8 mouse cellular contexts compared by ENCODE assay signal in genomic region chr6:97883496-97883895, GRCm38 (mm10).
DNase-seq lines count a peak whose midpoint lies in the region; ATAC-seq and TF ChIP-seq lines count a peak whose summit lies in the region.

No protein-coding gene starts in this region.

- WGBS in lung, postnatal 0 days: 53% methylated on average over 2 of the region's 2 CpGs
- WGBS in lung, adult 2 months: 49% methylated on average over 2 of the region's 2 CpGs
- 16% methylated on average over 2 of the region's 2 CpGs for WGBS in neural tube, embryonic 14.5 days
- WGBS in midbrain, embryonic 13.5 days: 53% methylated on average over 2 of the region's 2 CpGs

- H3K27ac ChIP-seq in lung, postnatal 0 days (ENCODE audit: low read length): no peak overlapping the region
- no peak overlapping the region for H3K27ac ChIP-seq in neural tube, embryonic 14.5 days (ENCODE audit: low read depth, low read length)
- H3K27ac ChIP-seq in midbrain, embryonic 13.5 days: no peak overlapping the region

- ATAC-seq in frontal cortex, adult (ENCODE audit: low TSS enrichment): 0 out of 2 replicates have a peak, but pooled peaks have one; percentile 55
- peak; percentile 53; the same call in 1 of the 2 replicates for ATAC-seq in lung, postnatal 0 days
- ATAC-seq in neural tube, embryonic 14.5 days (ENCODE audit: low read depth): peak; percentile 51; the same call in 1 of the 2 replicates
- no peak for ATAC-seq in midbrain, embryonic 13.5 days

- no peak for TF ChIP-seq EP300 in lung, postnatal 0 days (IDR thresholded peaks at IDR 0.05)

- no peak for TF ChIP-seq POLR2A in lung, adult 2 months (IDR thresholded peaks at IDR 0.05; ENCODE audit: borderline replicate concordance, extremely low read depth, low read depth, low read length)

- H3K27me3 ChIP-seq in lung, postnatal 0 days (replicated peaks; ENCODE audit: insufficient read depth, low read length): no peaks in the 10 kb centered on the region
- no peaks in the 10 kb centered on the region for H3K27me3 ChIP-seq in neural tube, embryonic 14.5 days (ENCODE audit: control insufficient read depth, insufficient read depth, low read length)
- H3K27me3 ChIP-seq in midbrain, embryonic 13.5 days: no peaks in the 10 kb centered on the region

- no peak overlapping the region for H3K4me2 ChIP-seq in lung, postnatal 0 days (replicated peaks; ENCODE audit: low read depth, low read length)
- no peak overlapping the region for H3K4me2 ChIP-seq in neural tube, embryonic 14.5 days (ENCODE audit: low read depth, low read length)
- no peak overlapping the region for H3K4me2 ChIP-seq in midbrain, embryonic 13.5 days (replicated peaks)

- no peak for DNase-seq in frontal cortex, postnatal 36 days (ENCODE audit: low spot score in 2 of 2)
- DNase-seq in lung, postnatal 0 days (ENCODE audit: low spot score): peak; percentile 56
- DNase-seq in lung, adult 2 months: no peak
- peak; percentile 38 for DNase-seq in heart, adult 8-10 months (ENCODE audit: low spot score)
- DNase-seq in thymus, adult 18-20 months: no peak

- H3K4me3 ChIP-seq in lung, postnatal 0 days (ENCODE audit: low read depth, low read length): no peak overlapping the region
- no peak overlapping the region for H3K4me3 ChIP-seq in lung, adult 2 months (replicated peaks; ENCODE audit: extremely low read depth, low read depth, low read length)
- H3K4me3 ChIP-seq in neural tube, embryonic 14.5 days (ENCODE audit: low read depth, low read length): no peak overlapping the region
- no peak overlapping the region for H3K4me3 ChIP-seq in midbrain, embryonic 13.5 days (replicated peaks)

- H3K9ac ChIP-seq in lung, postnatal 0 days (replicated peaks; ENCODE audit: low read depth): no peak overlapping the region
- no peak overlapping the region for H3K9ac ChIP-seq in neural tube, embryonic 14.5 days (replicated peaks; ENCODE audit: low read depth, low read length)
- H3K9ac ChIP-seq in midbrain, embryonic 13.5 days (replicated peaks): no peak overlapping the region

- no peak for TF ChIP-seq CTCF in lung, postnatal 0 days (IDR thresholded peaks at IDR 0.05)
- no peak for TF ChIP-seq CTCF in lung, adult 2 months (IDR thresholded peaks at IDR 0.05; ENCODE audit: insufficient read depth, low read length)

- no peaks in the 10 kb centered on the region for H3K4me1 ChIP-seq in lung, postnatal 0 days (ENCODE audit: insufficient read depth, low read depth, low read length)
- H3K4me1 ChIP-seq in lung, adult 2 months (ENCODE audit: control insufficient read depth, insufficient read depth, low read length): peaks cover 2% of the 10 kb centered on the region; the same call in 1 of the 2 replicates
- no peaks in the 10 kb centered on the region for H3K4me1 ChIP-seq in neural tube, embryonic 14.5 days (ENCODE audit: control insufficient read depth, insufficient read depth, low read length)
- H3K4me1 ChIP-seq in midbrain, embryonic 13.5 days (replicated peaks): no peaks in the 10 kb centered on the region

- H3K36me3 ChIP-seq in lung, postnatal 0 days (ENCODE audit: insufficient read depth, low read length): no peaks in the 10 kb centered on the region
- H3K36me3 ChIP-seq in neural tube, embryonic 14.5 days (ENCODE audit: control insufficient read depth, insufficient read depth, low read length): no peaks in the 10 kb centered on the region
- no peaks in the 10 kb centered on the region for H3K36me3 ChIP-seq in midbrain, embryonic 13.5 days

- no peaks in the 10 kb centered on the region for H3K9me3 ChIP-seq in lung, postnatal 0 days (ENCODE audit: low read length)
- no peaks in the 10 kb centered on the region for H3K9me3 ChIP-seq in neural tube, embryonic 14.5 days (ENCODE audit: control insufficient read depth, low read length)
- H3K9me3 ChIP-seq in midbrain, embryonic 13.5 days: no peaks in the 10 kb centered on the region

Comparison
In these comparisons a context has a peak if more than half of its experiments do, and no peak if none do; other contexts are left out.
1. DNase-seq: peak in lung, postnatal 0 days (single experiment) and heart, adult 8-10 months (single experiment); none in frontal cortex, postnatal 36 days (0 of 2), lung, adult 2 months (single experiment) and thymus, adult 18-20 months (0 of 2).